Mouse (Mus musculus) heart, embryonic 11.5 days (tissue): ENCODE measurements around the gene Dpp10. TPM values are rescaled to one million over a fixed set of nuclear protein-coding genes. Genes with fewer than 3 reads are reported as not detected.

Experiments
- ATAC-seq: fragments of 200-750 bp; cut with Nextera tagmentation; replicated peaks from 2 replicates; pipeline ENCODE4 v1.8.0; 2017; ENCODE audit warnings: moderate library complexity; ENCODE audit not compliant: insufficient number of reproducible peaks, low FRiP score, low TSS enrichment
- H3K27ac ChIP-seq: fragments of 300-500 bp; sonication (generic); 2 replicates; pipeline ENCODE4 v1.5.1; 2014; ENCODE audit warnings: mild to moderate bottlenecking, low read depth, low read length
- H3K27me3 ChIP-seq: fragments of 300-500 bp; sonication (generic); 2 replicates; pipeline ENCODE4 v1.6.1; 2014; ENCODE audit warnings: mild to moderate bottlenecking, low read length, mixed read lengths; ENCODE audit not compliant: control insufficient read depth, insufficient read depth
- H3K36me3 ChIP-seq: fragments of 300-500 bp; sonication (generic); 2 replicates; pipeline ENCODE4 v1.6.1; 2014; ENCODE audit warnings: mild to moderate bottlenecking, low read length, moderate library complexity, mixed read lengths; ENCODE audit not compliant: control insufficient read depth, insufficient read depth
- H3K4me1 ChIP-seq: fragments of 300-500 bp; sonication (generic); 2 replicates; pipeline ENCODE4 v1.6.1; 2014; ENCODE audit warnings: low read length; ENCODE audit not compliant: control insufficient read depth, insufficient read depth
- H3K4me2 ChIP-seq: fragments of 300-500 bp; sonication (generic); 2 replicates; pipeline ENCODE4 v1.6.1; 2014; ENCODE audit warnings: mild to moderate bottlenecking, moderate library complexity
- H3K4me3 ChIP-seq: fragments of 300-500 bp; sonication (generic); 2 replicates; pipeline ENCODE4 v1.5.1; 2014; ENCODE audit warnings: low read depth, low read length
- H3K9ac ChIP-seq: fragments of 300-500 bp; sonication (generic); 2 replicates; pipeline ENCODE4 v1.6.1; 2014; ENCODE audit warnings: mild to moderate bottlenecking, low read depth, low read length, moderate library complexity
- H3K9me3 ChIP-seq: fragments of 300-500 bp; sonication (generic); replicated peaks from 2 replicates; pipeline ENCODE4 v1.6.1; 2016; ENCODE audit warnings: low read length; ENCODE audit not compliant: control insufficient read depth
- WGBS: fragments of 180-500 bp; shearing (Covaris S2); extraction: QIAGEN DNeasy Blood & Tissue Kit; methylation state at CpG from one replicate; pipeline ENCODE4 v1.1.7; 2014; ENCODE audit not compliant: insufficient replicate concordance; 5-methylcytosine and 5-hydroxymethylcytosine counted together
- polyA plus RNA-seq: library from polyadenylated mRNA; unstranded; fragments of >200 nt; fragmentation: Nextera tagmentation; extraction: Ambion mirVana; gene quantifications from 2 replicates; pipeline ENCODE4 v1.2.1, GENCODE M21; 2014

Dpp10 gene
- 0.04 and 0.10 TPM in 2 replicates for polyA plus RNA-seq

DNA sequence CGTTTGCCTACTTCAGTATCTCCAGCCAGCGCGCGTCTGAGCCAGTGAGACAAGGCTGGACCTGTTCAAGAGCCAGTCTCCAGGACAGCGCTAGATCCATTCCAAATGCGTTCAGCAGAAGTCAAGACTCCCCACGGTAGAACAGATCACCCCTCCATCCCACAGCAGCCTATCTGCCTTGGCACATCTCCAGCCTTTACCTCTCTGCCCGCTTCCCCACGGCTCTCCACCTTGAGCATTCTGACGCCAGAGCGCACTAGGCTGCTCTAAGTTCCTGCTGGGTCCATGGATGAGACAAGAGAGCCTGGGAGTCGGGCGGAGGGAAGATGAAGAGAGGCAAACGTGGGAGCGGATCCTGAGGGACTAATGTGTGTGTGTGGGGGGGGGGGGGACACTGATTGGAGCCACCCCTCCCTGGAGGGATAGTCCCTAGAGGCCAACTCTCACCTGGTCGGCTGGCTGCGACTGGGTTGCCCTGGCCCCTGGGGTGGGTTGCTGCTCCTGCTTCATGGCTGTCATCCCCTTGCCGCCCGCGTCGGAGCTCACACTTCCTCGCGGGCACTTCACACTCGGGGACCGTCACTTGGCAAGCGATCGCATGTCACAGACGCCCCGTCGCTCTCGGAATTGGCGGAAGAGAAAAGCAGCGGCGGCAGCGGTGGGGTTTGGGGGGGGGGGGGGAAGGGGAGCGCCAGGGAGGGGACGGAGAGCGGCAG lies at the start of gene Dpp10:
Gene Dpp10 (minus strand): TSS at position 635 of the 716 bp plus-strand sequence.
- peaks cover 37% of the 10 kb centered on the region for H3K27me3 ChIP-seq

DNA sequence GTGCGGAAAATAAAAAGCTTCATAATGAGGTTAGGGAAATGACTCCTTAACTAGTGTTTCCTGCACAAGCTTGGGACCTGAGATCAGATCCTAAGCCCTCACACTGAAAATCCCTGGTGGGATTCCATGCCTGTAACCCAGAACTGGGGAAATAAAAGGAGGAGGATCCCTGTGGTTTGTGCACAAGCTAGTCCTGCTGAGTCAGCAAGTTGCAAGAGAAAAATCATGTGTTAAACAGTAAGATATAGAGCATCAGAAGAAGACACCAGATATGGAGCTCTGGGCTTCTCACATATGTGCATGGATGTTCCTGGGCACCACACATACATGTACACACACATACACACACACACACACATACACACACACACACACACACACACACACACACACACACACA lies 3.2 kb upstream of the Dpp10 start:
- Histone ChIP-seq H3K4me1 (no peaks in the 10 kb centered on the region; the same call in 1 of the 2 replicates), H3K27ac (no peak overlapping the region), H3K27me3 (peaks cover 34% of the 10 kb centered on the region), H3K36me3 (no peaks in the 10 kb centered on the region), H3K4me2 (no peak overlapping the region), H3K4me3 (no peak overlapping the region), H3K9ac (no peak overlapping the region), H3K9me3 (no peaks in the 10 kb centered on the region)
- no peak for ATAC-seq
- WGBS = 77% methylated on average over 1 of the region's 1 CpGs

More for the DNA sequence above, at the start of gene Dpp10:
- 2% methylated on average over 31 of the region's 38 CpGs for WGBS
- Histone ChIP-seq H3K9ac (no peak within 1 kb of the TSS), H3K9me3 (no peaks in the 10 kb centered on the region), H3K36me3 (no peaks in the 10 kb centered on the region), H3K27ac (no peak within 1 kb of the TSS), H3K4me2 (peak within 1 kb of the TSS; percentile 90), H3K4me1 (no peaks in the 10 kb centered on the region; the same call in 1 of the 2 replicates), H3K4me3 (peak within 1 kb of the TSS; percentile 53)
- peak; percentile 52; the same call in 1 of the 2 replicates for ATAC-seq

DNA sequence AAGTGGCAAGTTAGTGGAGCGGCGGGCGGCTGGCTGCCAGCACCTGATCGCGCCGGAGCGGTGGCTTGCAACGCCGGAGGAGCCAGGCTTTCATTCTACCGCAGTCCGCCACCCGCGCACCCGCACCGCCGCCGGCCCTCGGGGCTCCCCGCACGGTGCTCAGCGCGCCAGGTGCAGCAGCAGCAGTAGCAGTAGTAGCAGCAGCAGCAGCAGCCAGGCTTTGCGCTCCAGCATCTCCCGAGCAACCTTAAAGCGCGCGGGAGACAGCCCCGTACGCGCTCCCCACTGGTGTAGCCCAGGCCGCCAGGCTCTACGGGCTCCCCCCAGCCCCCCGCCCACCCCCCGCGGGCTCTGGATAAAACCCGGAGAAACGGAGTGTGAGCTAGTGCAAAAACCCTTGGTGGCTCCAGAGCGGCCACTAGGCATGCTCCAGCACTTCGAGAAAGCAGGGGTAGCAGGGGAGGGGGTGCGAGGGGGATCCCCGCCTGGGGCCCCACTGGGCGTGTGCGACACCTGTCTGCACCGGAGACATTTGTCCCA lies 472 bp upstream of the Dpp10 start:
- 2% methylated on average over 44 of the region's 44 CpGs for WGBS
- Histone ChIP-seq H3K4me3 (peak overlapping the region; percentile 53), H3K27me3 (peaks cover 37% of the 10 kb centered on the region), H3K27ac (no peak overlapping the region), H3K36me3 (no peaks in the 10 kb centered on the region), H3K9me3 (no peaks in the 10 kb centered on the region), H3K4me2 (peak overlapping the region; percentile 90), H3K9ac (no peak overlapping the region), H3K4me1 (no peaks in the 10 kb centered on the region; the same call in 1 of the 2 replicates)
- 0 out of 2 replicates have a peak, but pooled peaks have one; percentile 2 for ATAC-seq

DNA sequence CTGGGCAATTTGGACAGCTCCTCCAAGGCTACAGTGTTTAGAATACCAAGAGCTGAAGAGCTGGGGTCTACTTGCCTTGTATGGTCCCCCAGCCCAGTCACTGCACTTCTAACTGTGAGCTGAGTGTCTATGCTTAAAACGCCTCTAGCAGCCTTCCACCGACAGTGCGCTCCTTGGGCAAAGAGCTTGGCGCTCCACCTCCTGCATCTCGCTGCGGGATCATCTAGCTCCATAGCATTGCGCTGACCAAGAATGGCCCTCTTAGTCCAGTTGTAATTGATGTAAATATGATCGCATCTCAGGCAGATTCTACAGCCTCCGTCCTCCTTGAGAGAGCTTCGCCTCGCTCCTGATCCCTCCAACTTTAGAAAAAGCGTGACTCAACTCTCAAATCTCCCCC lies 1.2 kb downstream of the Dpp10 start:
- Histone ChIP-seq H3K27ac (no peak overlapping the region), H3K4me1 (no peaks in the 10 kb centered on the region; the same call in 1 of the 2 replicates), H3K4me3 (no peak overlapping the region), H3K36me3 (no peaks in the 10 kb centered on the region), H3K9me3 (no peaks in the 10 kb centered on the region), H3K9ac (no peak overlapping the region), H3K27me3 (peaks cover 37% of the 10 kb centered on the region), H3K4me2 (no peak overlapping the region)
- WGBS = 19% methylated on average over 12 of the region's 12 CpGs
- no peak for ATAC-seq

DNA sequence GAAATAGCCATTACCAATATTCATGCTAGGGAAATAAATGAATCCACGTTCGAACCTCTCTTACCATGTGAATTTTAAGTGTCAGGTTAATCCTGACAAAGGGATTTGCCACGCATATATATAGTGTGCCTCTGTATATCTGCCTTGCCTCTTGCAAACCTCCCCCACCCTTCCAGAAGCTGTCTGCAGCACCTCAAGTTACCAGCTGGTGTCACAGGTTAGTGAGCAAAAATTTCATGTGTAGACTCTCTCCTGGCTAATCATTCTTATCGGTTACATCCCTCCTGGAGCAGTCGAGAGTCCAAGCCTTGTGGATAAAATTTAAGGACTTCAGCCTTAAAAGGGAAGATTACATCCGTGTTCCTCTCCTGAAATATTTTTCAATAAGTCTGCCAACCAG lies 1.9 kb downstream of the Dpp10 start:
- 47% methylated on average over 6 of the region's 6 CpGs for WGBS
- ATAC-seq = no peak
- no peak overlapping the region for H3K4me2 ChIP-seq
- no peak overlapping the region for H3K4me3 ChIP-seq
- H3K4me1 ChIP-seq = no peaks in the 10 kb centered on the region; the same call in 1 of the 2 replicates
- H3K36me3 ChIP-seq = no peaks in the 10 kb centered on the region
- H3K9me3 ChIP-seq = no peaks in the 10 kb centered on the region
- no peak overlapping the region for H3K9ac ChIP-seq
- H3K27ac ChIP-seq = no peak overlapping the region
- H3K27me3 ChIP-seq = peaks cover 37% of the 10 kb centered on the region

DNA sequence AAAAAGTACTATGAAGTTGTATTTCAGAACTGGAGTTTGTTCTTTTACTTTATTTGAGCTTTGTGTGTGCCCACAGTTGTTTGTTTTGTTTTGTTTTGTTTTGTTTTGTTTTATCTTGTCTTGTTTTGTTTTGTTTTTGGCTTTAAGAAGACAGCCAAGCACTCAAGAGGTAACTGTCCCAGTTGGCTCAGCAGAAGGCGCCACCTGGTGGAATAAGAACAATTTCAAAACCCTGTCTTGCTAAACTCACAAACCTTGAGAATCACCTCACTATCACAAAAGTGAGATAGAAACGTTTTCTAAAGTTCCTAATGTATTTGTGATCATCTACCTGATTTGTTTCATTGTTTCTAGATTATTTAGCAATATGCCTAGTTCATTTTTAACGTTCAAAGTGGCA lies 3.8 kb downstream of the Dpp10 start:
- Histone ChIP-seq H3K4me2 (no peak overlapping the region), H3K4me1 (no peaks in the 10 kb centered on the region; the same call in 1 of the 2 replicates), H3K9me3 (no peaks in the 10 kb centered on the region), H3K4me3 (no peak overlapping the region), H3K27me3 (peaks cover 33% of the 10 kb centered on the region), H3K27ac (no peak overlapping the region), H3K9ac (no peak overlapping the region), H3K36me3 (no peaks in the 10 kb centered on the region)
- no peak for ATAC-seq
- 2% methylated on average over 3 of the region's 3 CpGs for WGBS

DNA sequence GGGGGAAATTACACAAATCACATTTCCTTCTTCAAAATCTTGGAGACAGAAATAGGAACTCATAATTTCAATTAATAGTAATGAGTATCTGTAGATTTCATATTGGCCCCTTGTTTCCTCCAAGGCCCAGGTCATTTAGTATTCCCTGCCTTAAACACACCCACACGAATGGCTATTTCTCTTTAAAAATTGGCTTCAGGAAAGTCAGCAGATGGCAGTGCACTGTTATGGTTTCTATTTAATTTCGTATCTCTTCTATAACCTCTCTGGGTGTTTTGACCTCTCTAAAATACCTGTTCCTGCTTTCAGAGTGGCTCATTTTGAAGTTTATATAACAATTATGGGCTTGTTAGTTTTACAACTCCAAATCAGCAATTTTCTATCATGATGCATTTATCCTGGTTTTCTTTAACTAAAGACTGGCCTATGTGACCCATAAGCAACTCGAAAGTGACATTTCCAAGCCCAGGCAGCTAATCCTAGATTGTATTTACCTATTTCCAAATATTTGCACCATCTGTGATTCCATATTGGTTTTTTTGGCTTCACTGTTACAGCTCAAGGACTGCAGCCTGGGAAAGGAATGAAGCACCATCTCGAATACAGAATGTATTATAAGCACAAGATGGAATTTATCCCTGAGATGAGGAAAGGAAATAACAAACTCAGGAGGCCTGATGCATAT lies 9.9 kb downstream of the Dpp10 start:
- H3K9me3 ChIP-seq = no peaks in the 10 kb centered on the region
- H3K27me3 ChIP-seq = no peaks in the 10 kb centered on the region
- H3K4me1 ChIP-seq = no peaks in the 10 kb centered on the region
- no peak for ATAC-seq
- 66% methylated on average over 4 of the region's 4 CpGs for WGBS
- no peak overlapping the region for H3K9ac ChIP-seq
- no peak overlapping the region for H3K4me3 ChIP-seq
- no peak overlapping the region for H3K4me2 ChIP-seq
- no peaks in the 10 kb centered on the region for H3K36me3 ChIP-seq
- no peak overlapping the region for H3K27ac ChIP-seq

DNA sequence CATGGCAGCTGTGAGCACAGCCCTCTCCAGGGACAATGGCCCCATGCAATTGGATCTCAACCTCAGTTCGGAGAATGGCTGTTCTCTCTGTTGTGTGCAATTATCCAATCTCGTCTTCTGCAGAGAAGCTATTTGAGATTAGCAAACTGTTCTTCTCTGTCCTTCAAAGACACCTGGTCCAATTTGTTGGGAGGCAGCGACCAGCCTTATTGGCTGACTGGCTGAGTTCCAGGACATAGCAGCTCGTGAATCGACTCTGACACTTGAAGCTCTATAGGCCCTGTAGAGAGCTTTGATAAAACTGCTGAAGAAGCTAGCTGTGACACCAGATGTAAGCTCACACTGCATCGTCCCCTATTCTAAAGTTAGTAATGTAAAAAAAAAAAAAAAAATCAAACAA lies 12.7 kb downstream of the Dpp10 start:
- Histone ChIP-seq H3K4me1 (no peaks in the 10 kb centered on the region), H3K4me2 (no peak overlapping the region), H3K4me3 (no peak overlapping the region), H3K9ac (no peak overlapping the region), H3K9me3 (no peaks in the 10 kb centered on the region), H3K27me3 (no peaks in the 10 kb centered on the region), H3K27ac (no peak overlapping the region), H3K36me3 (no peaks in the 10 kb centered on the region)
- WGBS = 73% methylated on average over 6 of the region's 6 CpGs
- ATAC-seq = no peak
